Mouse (Mus musculus): Measurements from ENCODE around the gene Rdh16.

GRCm38 (mm10) chr10:127856376-127856775, 55.4 kb downstream of the Rdh16 start:
- no peak for TF ChIP-seq CTCF (IDR thresholded peaks at IDR 0.05)
- no peak for TF ChIP-seq POLR2A (IDR thresholded peaks at IDR 0.05; ENCODE audit: insufficient read depth, low read depth, low read length)
- no peak for TF ChIP-seq EP300 (IDR thresholded peaks at IDR 0.05; ENCODE audit: insufficient read depth, low read depth, low read length)
